Mouse (Mus musculus) forebrain, embryonic 13.5 days (tissue): Measurements from ENCODE around the gene Dnah9. TPM values are rescaled to one million over a fixed set of nuclear protein-coding genes. Genes with fewer than 3 reads are reported as not detected.

Source experiments
- ATAC-seq: fragments of 200-750 bp; cut with Nextera tagmentation; 2 replicates; pipeline ENCODE4 v1.8.0; 2017
- H3K27ac ChIP-seq: fragments of 300-500 bp; sonication (generic); 2 replicates; pipeline ENCODE4 v1.5.1; 2015; ENCODE audit warnings: inconsistent platforms, mild to moderate bottlenecking, moderate library complexity
- H3K27me3 ChIP-seq: fragments of 300-500 bp; sonication (generic); 2 replicates; pipeline ENCODE4 v1.6.1; 2015; ENCODE audit warnings: mild to moderate bottlenecking, inconsistent platforms
- H3K36me3 ChIP-seq: fragments of 300-500 bp; sonication (generic); 2 replicates; pipeline ENCODE4 v1.6.1; 2015; ENCODE audit warnings: mild to moderate bottlenecking, inconsistent platforms; ENCODE audit not compliant: poor library complexity, severe bottlenecking
- H3K4me1 ChIP-seq: fragments of 300-500 bp; sonication (generic); 2 replicates; pipeline ENCODE4 v1.6.1; 2015; ENCODE audit warnings: inconsistent platforms
- H3K4me2 ChIP-seq: fragments of 300-500 bp; sonication (generic); 2 replicates; pipeline ENCODE4 v1.6.1; 2015; ENCODE audit warnings: inconsistent platforms, mild to moderate bottlenecking, moderate library complexity
- H3K4me3 ChIP-seq: fragments of 300-500 bp; sonication (generic); 2 replicates; pipeline ENCODE4 v1.5.1; 2015; ENCODE audit warnings: mild to moderate bottlenecking, inconsistent platforms
- H3K9ac ChIP-seq: fragments of 300-500 bp; sonication (generic); 2 replicates; pipeline ENCODE4 v1.6.1; 2015; ENCODE audit warnings: mild to moderate bottlenecking, inconsistent platforms
- H3K9me3 ChIP-seq: fragments of 300-500 bp; sonication (generic); replicated peaks from 2 replicates; pipeline ENCODE4 v1.6.1; 2016; ENCODE audit warnings: inconsistent platforms
- WGBS: fragments of 180-500 bp; shearing (Covaris S2); methylation state at CpG from one replicate; pipeline ENCODE4 v1.1.7; 2015; 5-methylcytosine and 5-hydroxymethylcytosine counted together
- polyA plus RNA-seq: library from polyadenylated mRNA; unstranded; fragments of >200 nt; fragmentation: Nextera tagmentation; extraction: Ambion mirVana; gene quantifications from 2 replicates; pipeline ENCODE4 v1.2.1, GENCODE M21; 2015

Gene Dnah9
- polyA plus RNA-seq, 1 experiment from 2014 or later, result 1.0 TPM

GRCm38 (mm10) chr11:65816237-65816636, 352.1 kb downstream of the Dnah9 start:
- Histone ChIP-seq H3K9ac (no peak overlapping the region), H3K36me3 (peaks cover 30% of the 10 kb centered on the region), H3K4me1 (peaks cover 17% of the 10 kb centered on the region), H3K9me3 (no peaks in the 10 kb centered on the region), H3K4me3 (no peak overlapping the region), H3K27ac (peak overlapping the region; percentile 74), H3K27me3 (no peaks in the 10 kb centered on the region), H3K4me2 (no peak overlapping the region)
- ATAC-seq, result peak; percentile 56
- 60% methylated on average over 6 of the region's 6 CpGs for WGBS

GRCm38 (mm10) chr11:65814381-65814780, 354.0 kb downstream of the Dnah9 start:
- no peak for ATAC-seq
- H3K9me3 ChIP-seq, result no peaks in the 10 kb centered on the region
- WGBS, result 90% methylated on average over 9 of the region's 9 CpGs
- peaks cover 27% of the 10 kb centered on the region for H3K36me3 ChIP-seq
- no peak overlapping the region for H3K4me2 ChIP-seq
- H3K4me1 ChIP-seq, result peaks cover 21% of the 10 kb centered on the region
- H3K27me3 ChIP-seq, result no peaks in the 10 kb centered on the region
- H3K27ac ChIP-seq, result no peak overlapping the region
- no peak overlapping the region for H3K9ac ChIP-seq
- H3K4me3 ChIP-seq, result no peak overlapping the region

GRCm38 (mm10) chr11:65812088-65812487, 356.3 kb downstream of the Dnah9 start:
- H3K9ac ChIP-seq, result no peak overlapping the region
- 20% methylated on average over 5 of the region's 5 CpGs for WGBS
- H3K36me3 ChIP-seq, result peaks cover 17% of the 10 kb centered on the region
- H3K4me2 ChIP-seq, result no peak overlapping the region
- no peak overlapping the region for H3K4me3 ChIP-seq
- no peak for ATAC-seq
- peaks cover 26% of the 10 kb centered on the region for H3K4me1 ChIP-seq
- H3K27me3 ChIP-seq, result no peaks in the 10 kb centered on the region
- no peak overlapping the region for H3K27ac ChIP-seq
- no peaks in the 10 kb centered on the region for H3K9me3 ChIP-seq

- Histone ChIP-seq H3K9me3 (no peaks in the 10 kb centered on the region), H3K9ac (peak overlapping the region; percentile 85), H3K4me1 (peaks cover 22% of the 10 kb centered on the region), H3K36me3 (no peaks in the 10 kb centered on the region), H3K27me3 (no peaks in the 10 kb centered on the region), H3K4me3 (peak overlapping the region; percentile 85), H3K4me2 (peak overlapping the region; percentile 91), H3K27ac (peak overlapping the region; percentile 54)
- WGBS, result 46% methylated on average over 7 of the region's 7 CpGs
- ATAC-seq, result peak; percentile 11; the same call in 1 of the 2 replicates
These were observed 360.8 kb downstream of the Dnah9 start for GRCm38 (mm10) chr11:65807601-65808000.

- Histone ChIP-seq H3K4me3 (peak within 1 kb of the TSS; percentile 85), H3K4me1 (peaks cover 16% of the 10 kb centered on the region), H3K27me3 (no peaks in the 10 kb centered on the region), H3K9me3 (no peaks in the 10 kb centered on the region), H3K27ac (peak within 1 kb of the TSS; percentile 54), H3K4me2 (peak within 1 kb of the TSS; percentile 91), H3K9ac (peak within 1 kb of the TSS; percentile 85), H3K36me3 (no peaks in the 10 kb centered on the region)
- under 1% methylated on average over 56 of the region's 58 CpGs for WGBS
- ATAC-seq, result peak; percentile 97
These were observed 361.3 kb downstream of the Dnah9 start, which contains the start of gene Zkscan6 for GRCm38 (mm10) chr11:65806909-65807504. TSS of gene Zkscan6 (plus strand) at chr11:65807175.

- Histone ChIP-seq H3K4me3 (peak overlapping the region; percentile 85), H3K36me3 (no peaks in the 10 kb centered on the region), H3K9me3 (no peaks in the 10 kb centered on the region), H3K27me3 (no peaks in the 10 kb centered on the region), H3K27ac (no peak overlapping the region), H3K4me1 (peaks cover 16% of the 10 kb centered on the region), H3K4me2 (peak overlapping the region; percentile 91), H3K9ac (peak overlapping the region; percentile 85)
- peak; percentile 2; the same call in 1 of the 2 replicates for ATAC-seq
- WGBS, result 1% methylated on average over 20 of the region's 20 CpGs
These were observed 361.9 kb downstream of the Dnah9 start for GRCm38 (mm10) chr11:65806321-65806904.

GRCm38 (mm10) chr11:65801899-65802298, 366.5 kb downstream of the Dnah9 start:
- H3K4me1 ChIP-seq, result 0 out of 2 replicates have a peak, but pooled peaks cover 7% of the 10 kb centered on the region
- H3K9ac ChIP-seq, result no peak overlapping the region
- H3K36me3 ChIP-seq, result no peaks in the 10 kb centered on the region
- no peak overlapping the region for H3K4me3 ChIP-seq
- no peak for ATAC-seq
- no peak overlapping the region for H3K27ac ChIP-seq
- H3K9me3 ChIP-seq, result no peaks in the 10 kb centered on the region
- H3K4me2 ChIP-seq, result no peak overlapping the region
- H3K27me3 ChIP-seq, result no peaks in the 10 kb centered on the region
- WGBS, result 63% methylated on average over 3 of the region's 3 CpGs

GRCm38 (mm10) chr11:65795896-65796295, 372.5 kb downstream of the Dnah9 start:
- WGBS, result 81% methylated on average over 1 of the region's 1 CpGs
- Histone ChIP-seq H3K4me3 (no peak overlapping the region), H3K36me3 (no peaks in the 10 kb centered on the region), H3K9me3 (no peaks in the 10 kb centered on the region), H3K4me2 (no peak overlapping the region), H3K9ac (no peak overlapping the region), H3K4me1 (no peaks in the 10 kb centered on the region), H3K27ac (no peak overlapping the region), H3K27me3 (no peaks in the 10 kb centered on the region)
- no peak for ATAC-seq

GRCm38 (mm10) chr11:65794428-65795219, 373.7 kb downstream of the Dnah9 start:
- no peaks in the 10 kb centered on the region for H3K27me3 ChIP-seq
- WGBS, result 81% methylated on average over 10 of the region's 10 CpGs
- ATAC-seq, result no peak
- no peak overlapping the region for H3K9ac ChIP-seq
- H3K27ac ChIP-seq, result no peak overlapping the region
- H3K4me3 ChIP-seq, result no peak overlapping the region
- H3K4me2 ChIP-seq, result no peak overlapping the region
- H3K9me3 ChIP-seq, result no peaks in the 10 kb centered on the region
- no peaks in the 10 kb centered on the region for H3K36me3 ChIP-seq
- no peaks in the 10 kb centered on the region for H3K4me1 ChIP-seq

- H3K9ac ChIP-seq, result peak within 1 kb of the TSS; percentile 98
- WGBS, result 0% methylated on average over 17 of the region's 36 CpGs
- no peaks in the 10 kb centered on the region for H3K9me3 ChIP-seq
- ATAC-seq, result peak; percentile 100
- H3K4me2 ChIP-seq, result peak within 1 kb of the TSS; percentile 82
- H3K27ac ChIP-seq, result peak within 1 kb of the TSS; percentile 83
- H3K27me3 ChIP-seq, result no peaks in the 10 kb centered on the region
- H3K4me3 ChIP-seq, result peak within 1 kb of the TSS; percentile 96
- H3K4me1 ChIP-seq, result peaks cover 17% of the 10 kb centered on the region
- H3K36me3 ChIP-seq, result no peaks in the 10 kb centered on the region
These were observed 380.2 kb downstream of the Dnah9 start, which contains the start of gene Map2k4 for GRCm38 (mm10) chr11:65788154-65788553. TSS of gene Map2k4 (minus strand) at chr11:65788297.

GRCm38 (mm10) chr11:65787421-65788151, 380.8 kb downstream of the Dnah9 start:
- peak; percentile 90 for ATAC-seq
- no peaks in the 10 kb centered on the region for H3K27me3 ChIP-seq
- under 1% methylated on average over 55 of the region's 71 CpGs for WGBS
- peak overlapping the region; percentile 98 for H3K9ac ChIP-seq
- H3K4me3 ChIP-seq, result peak overlapping the region; percentile 96
- peaks cover 17% of the 10 kb centered on the region for H3K4me1 ChIP-seq
- H3K4me2 ChIP-seq, result peak overlapping the region; percentile 82
- H3K9me3 ChIP-seq, result no peaks in the 10 kb centered on the region
- no peaks in the 10 kb centered on the region for H3K36me3 ChIP-seq
- H3K27ac ChIP-seq, result peak overlapping the region; percentile 83
